Mouse (Mus musculus) neural tube, embryonic 11.5 days (tissue): ENCODE results near the gene Abca8a. TPM values are rescaled to one million over a fixed set of nuclear protein-coding genes. Genes with fewer than 3 reads are reported as not detected.
A peak's percentile ranks its signal among the peaks of the same experiment; 100 is the strongest.

Experiments
- ATAC-seq: fragments of 200-750 bp; cut with Nextera tagmentation; 2 replicates; pipeline ENCODE4 v1.8.0; 2017; ENCODE audit warnings: moderate number of reproducible peaks, mild to moderate bottlenecking, moderate TSS enrichment, moderate library complexity; ENCODE audit not compliant: insufficient read depth, low FRiP score, low TSS enrichment
- DNase-seq: peaks from one replicate; pipeline ENCODE4 v3.0.0-alpha.2; 2015; ENCODE audit warnings: low spot score
- H3K27ac ChIP-seq: fragments of 300-500 bp; sonication (generic); 2 replicates; pipeline ENCODE4 v1.5.1; 2014; ENCODE audit warnings: low read depth, mild to moderate bottlenecking, low read length
- H3K27me3 ChIP-seq: fragments of 300-500 bp; sonication (generic); 2 replicates; pipeline ENCODE4 v1.6.1; 2014; ENCODE audit warnings: mild to moderate bottlenecking, low read length, mixed read lengths; ENCODE audit not compliant: control insufficient read depth, insufficient read depth
- H3K36me3 ChIP-seq: fragments of 300-500 bp; sonication (generic); 2 replicates; pipeline ENCODE4 v1.6.1; 2014; ENCODE audit warnings: mild to moderate bottlenecking, low read length, moderate library complexity, mixed read lengths; ENCODE audit not compliant: control insufficient read depth, insufficient read depth
- H3K4me1 ChIP-seq: fragments of 300-500 bp; sonication (generic); 2 replicates; pipeline ENCODE4 v1.6.1; 2014; ENCODE audit warnings: low read length, mixed read lengths; ENCODE audit not compliant: control insufficient read depth, insufficient read depth
- H3K4me2 ChIP-seq: fragments of 300-500 bp; sonication (generic); 2 replicates; pipeline ENCODE4 v1.6.1; 2014; ENCODE audit warnings: low read depth, mild to moderate bottlenecking, moderate library complexity
- H3K4me3 ChIP-seq: fragments of 300-500 bp; sonication (generic); 2 replicates; pipeline ENCODE4 v1.5.1; 2014; ENCODE audit warnings: low read depth, low read length
- H3K9ac ChIP-seq: fragments of 300-500 bp; sonication (generic); 2 replicates; pipeline ENCODE4 v1.6.1; 2014; ENCODE audit warnings: mild to moderate bottlenecking, low read length
- H3K9me3 ChIP-seq: fragments of 300-500 bp; sonication (generic); 2 replicates; pipeline ENCODE4 v1.6.1; 2016; ENCODE audit warnings: low read length; ENCODE audit not compliant: control insufficient read depth
- WGBS: fragments of 180-500 bp; shearing (Covaris S2); extraction: QIAGEN DNeasy Blood & Tissue Kit; methylation state at CpG from one replicate; pipeline ENCODE4 v1.1.7; 2014; 5-methylcytosine and 5-hydroxymethylcytosine counted together
- polyA plus RNA-seq: library from polyadenylated mRNA; unstranded; fragments of >200 nt; fragmentation: Nextera tagmentation; extraction: Ambion mirVana; gene quantifications from 2 replicates; pipeline ENCODE4 v1.2.1, GENCODE M21; 2014

Abca8a gene
- polyA plus RNA-seq, 1 experiment from 2014 or later = 0.27 TPM

- no peak overlapping the region for H3K4me3 ChIP-seq
- H3K4me2 ChIP-seq = no peak overlapping the region
- H3K27ac ChIP-seq = no peak overlapping the region
- no peaks in the 10 kb centered on the region for H3K9me3 ChIP-seq
- 72% methylated on average over 2 of the region's 2 CpGs for WGBS
- no peaks in the 10 kb centered on the region for H3K36me3 ChIP-seq
- ATAC-seq = no peak
- no peak overlapping the region for H3K9ac ChIP-seq
- DNase-seq = no peak
- no peaks in the 10 kb centered on the region for H3K27me3 ChIP-seq
- no peaks in the 10 kb centered on the region for H3K4me1 ChIP-seq
Observed at GRCm38 (mm10) chr11:110091328-110091727, 4.5 kb downstream of the Abca8a start.

- no peak overlapping the region for H3K27ac ChIP-seq
- no peaks in the 10 kb centered on the region for H3K4me1 ChIP-seq
- no peak overlapping the region for H3K4me2 ChIP-seq
- H3K4me3 ChIP-seq = no peak overlapping the region
- DNase-seq = no peak
- no peak overlapping the region for H3K9ac ChIP-seq
- 87% methylated on average over 3 of the region's 3 CpGs for WGBS
- no peaks in the 10 kb centered on the region for H3K36me3 ChIP-seq
- H3K27me3 ChIP-seq = no peaks in the 10 kb centered on the region
- no peaks in the 10 kb centered on the region for H3K9me3 ChIP-seq
- no peak for ATAC-seq
Observed at GRCm38 (mm10) chr11:110072158-110072557, 23.6 kb downstream of the Abca8a start.

- no peaks in the 10 kb centered on the region for H3K27me3 ChIP-seq
- no peaks in the 10 kb centered on the region for H3K9me3 ChIP-seq
- WGBS = 79% methylated on average over 4 of the region's 4 CpGs
- no peak overlapping the region for H3K27ac ChIP-seq
- H3K9ac ChIP-seq = no peak overlapping the region
- H3K36me3 ChIP-seq = no peaks in the 10 kb centered on the region
- no peaks in the 10 kb centered on the region for H3K4me1 ChIP-seq
- DNase-seq (no peak), ATAC-seq (no peak)
- H3K4me2 ChIP-seq = no peak overlapping the region
- no peak overlapping the region for H3K4me3 ChIP-seq
Observed at GRCm38 (mm10) chr11:110061032-110061431, 34.7 kb downstream of the Abca8a start.

GRCm38 (mm10) chr11:110060127-110060526 lies 35.7 kb downstream of the Abca8a start:
- Histone ChIP-seq H3K9ac (no peak overlapping the region), H3K36me3 (no peaks in the 10 kb centered on the region), H3K4me2 (no peak overlapping the region), H3K4me1 (no peaks in the 10 kb centered on the region), H3K27me3 (no peaks in the 10 kb centered on the region), H3K27ac (no peak overlapping the region), H3K9me3 (no peaks in the 10 kb centered on the region), H3K4me3 (no peak overlapping the region)
- DNase-seq (no peak), ATAC-seq (no peak)
- WGBS = 79% methylated on average over 2 of the region's 2 CpGs

GRCm38 (mm10) chr11:110053681-110054080 lies 42.1 kb downstream of the Abca8a start:
- Histone ChIP-seq H3K27ac (no peak overlapping the region), H3K36me3 (no peaks in the 10 kb centered on the region), H3K4me2 (no peak overlapping the region), H3K4me3 (no peak overlapping the region), H3K9me3 (no peaks in the 10 kb centered on the region), H3K4me1 (no peaks in the 10 kb centered on the region), H3K27me3 (no peaks in the 10 kb centered on the region), H3K9ac (no peak overlapping the region)
- WGBS = 69% methylated on average over 3 of the region's 3 CpGs
- ATAC-seq (no peak), DNase-seq (no peak)

- WGBS = 97% methylated on average over 2 of the region's 2 CpGs
- Histone ChIP-seq H3K4me3 (no peak overlapping the region), H3K9ac (no peak overlapping the region), H3K4me1 (no peaks in the 10 kb centered on the region), H3K27ac (no peak overlapping the region), H3K9me3 (no peaks in the 10 kb centered on the region), H3K4me2 (no peak overlapping the region), H3K36me3 (no peaks in the 10 kb centered on the region), H3K27me3 (no peaks in the 10 kb centered on the region)
- ATAC-seq (no peak), DNase-seq (no peak)
Observed at GRCm38 (mm10) chr11:110037795-110038194, 58.0 kb downstream of the Abca8a start.

- Histone ChIP-seq H3K27ac (no peak overlapping the region), H3K36me3 (no peaks in the 10 kb centered on the region), H3K27me3 (no peaks in the 10 kb centered on the region), H3K9ac (no peak overlapping the region), H3K4me1 (no peaks in the 10 kb centered on the region), H3K9me3 (no peaks in the 10 kb centered on the region), H3K4me3 (no peak overlapping the region), H3K4me2 (no peak overlapping the region)
- WGBS = 59% methylated on average over 7 of the region's 7 CpGs
- no peak for ATAC-seq
- DNase-seq = no peak
Observed at GRCm38 (mm10) chr11:110028913-110029695, 66.7 kb downstream of the Abca8a start.

GRCm38 (mm10) chr11:110010836-110011546 lies 84.8 kb downstream of the Abca8a start:
- Histone ChIP-seq H3K36me3 (no peaks in the 10 kb centered on the region), H3K4me3 (no peak overlapping the region), H3K9me3 (no peaks in the 10 kb centered on the region), H3K27ac (no peak overlapping the region), H3K4me1 (no peaks in the 10 kb centered on the region), H3K4me2 (no peak overlapping the region), H3K27me3 (no peaks in the 10 kb centered on the region), H3K9ac (no peak overlapping the region)
- DNase-seq (no peak), ATAC-seq (no peak)
- WGBS = 88% methylated on average over 2 of the region's 2 CpGs

- Histone ChIP-seq H3K4me2 (peak within 1 kb of the TSS; percentile 38), H3K36me3 (no peaks in the 10 kb centered on the region), H3K27me3 (no peaks in the 10 kb centered on the region), H3K4me3 (peak within 1 kb of the TSS; percentile 17), H3K9ac (peak within 1 kb of the TSS; percentile 9; the same call in 1 of the 2 replicates), H3K9me3 (no peaks in the 10 kb centered on the region), H3K27ac (no peak within 1 kb of the TSS), H3K4me1 (no peaks in the 10 kb centered on the region)
- under 1% methylated on average over 15 of the region's 15 CpGs for WGBS
- peak; percentile 96 for ATAC-seq
- DNase-seq = peak; percentile 78
Observed at GRCm38 (mm10) chr11:109995624-109996023, 100.2 kb downstream of the Abca8a start, which contains the start of gene Abca8b. Gene Abca8b, minus strand, starts transcription at chr11:109995845.
